Mouse (Mus musculus) cerebellum, postnatal 4 days (tissue): ENCODE measurements around the gene Inpp5f.
A peak's percentile ranks its signal among the peaks of the same experiment; 100 is the strongest.
"Not testable (repeated sequence)": the region's sequence is repeated elsewhere in the genome, so short reads cannot be mapped to it uniquely, and the experiment has no call there.

ENCODE experiments used
- DNase-seq, 2 experiments: peaks; one replicate each; pipeline ENCODE4 v3.0.0; 2022; ENCODE audit warnings: low spot score in 2 of 2, mixed read lengths in 1 of 2

Gene Inpp5f

GRCm38 (mm10) chr7:128664861-128665377, 53.8 kb downstream of the Inpp5f start:
- DNase-seq = no peak

- no peak for DNase-seq
Observed at GRCm38 (mm10) chr7:128667788-128668187, 56.7 kb downstream of the Inpp5f start.

GRCm38 (mm10) chr7:128668831-128669230, 57.7 kb downstream of the Inpp5f start:
- DNase-seq = no peak

GRCm38 (mm10) chr7:128671952-128672351, 60.8 kb downstream of the Inpp5f start:
- DNase-seq = no peak

- DNase-seq = peak in 1 of 2 experiments; percentile 29
Observed at GRCm38 (mm10) chr7:128672408-128673010, 61.4 kb downstream of the Inpp5f start.

GRCm38 (mm10) chr7:128678546-128678945, 67.4 kb downstream of the Inpp5f start:
- no peak for DNase-seq

DNA sequence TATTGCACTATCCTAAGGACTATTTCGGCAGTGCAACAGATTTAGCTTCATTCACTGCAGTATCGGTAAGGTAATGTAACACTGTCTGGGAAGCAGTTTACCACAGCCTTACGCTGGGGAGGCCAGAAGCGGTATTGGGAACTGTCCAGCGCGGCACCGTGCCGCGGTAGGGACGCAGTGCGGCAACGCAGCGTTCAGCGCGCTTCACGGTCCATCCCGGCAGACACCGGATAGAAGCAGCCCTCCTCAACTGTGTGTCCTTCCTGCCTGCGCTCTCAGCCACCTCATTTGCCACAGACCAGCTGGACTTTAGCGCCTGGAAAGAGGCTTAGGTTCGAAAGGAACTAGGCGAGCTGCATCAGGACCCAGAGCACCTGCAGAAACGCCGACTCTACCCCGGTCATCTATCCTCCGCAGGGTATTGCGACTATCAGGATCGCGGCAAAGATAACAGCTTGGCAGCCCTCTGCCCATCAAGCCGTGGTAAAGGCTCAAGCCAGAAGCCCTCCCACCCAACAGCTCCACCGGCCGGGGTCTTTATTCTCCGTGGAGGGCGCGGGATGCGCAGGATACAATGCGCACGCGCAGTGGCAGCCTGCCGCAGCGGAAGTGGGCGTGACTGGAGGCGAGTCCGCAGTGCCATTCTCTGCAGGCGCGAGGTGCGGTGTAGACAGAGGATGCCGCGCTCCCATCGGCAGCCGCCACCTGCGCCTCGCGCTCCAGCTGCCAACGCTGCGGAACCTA, 76.9 kb downstream of the Inpp5f start:
- DNase-seq = peak; percentile 64 to 82

GRCm38 (mm10) chr7:128689347-128689746, 78.2 kb downstream of the Inpp5f start:
- no peak for DNase-seq

DNA sequence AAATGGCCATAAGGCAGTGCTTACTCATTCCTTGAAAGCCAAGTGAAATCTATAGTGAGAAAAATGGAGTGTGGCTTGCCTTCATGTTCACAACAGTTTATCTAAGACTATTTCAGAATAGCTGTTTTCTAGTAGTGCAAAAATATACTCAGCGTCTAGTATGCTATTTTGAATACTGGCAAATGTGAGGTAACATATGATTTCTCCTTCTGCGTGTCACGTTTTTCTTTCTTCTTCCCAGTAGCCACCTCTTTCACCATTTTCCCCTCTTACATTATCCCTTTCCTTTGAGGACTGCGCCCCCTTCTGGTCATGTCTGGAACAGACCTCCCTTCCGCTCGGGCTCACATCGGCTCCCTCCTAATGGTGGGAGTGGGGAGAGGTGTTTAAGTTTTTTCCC, 78.9 kb downstream of the Inpp5f start:
- peak; percentile 95 to 98 for DNase-seq

- no peak for DNase-seq
Observed at GRCm38 (mm10) chr7:128690796-128691195, 79.7 kb downstream of the Inpp5f start.

- no peak for DNase-seq
Observed at GRCm38 (mm10) chr7:128692163-128692562, 81.0 kb downstream of the Inpp5f start.

- DNase-seq = no peak
Observed at GRCm38 (mm10) chr7:128694848-128695247, 83.7 kb downstream of the Inpp5f start.

DNA sequence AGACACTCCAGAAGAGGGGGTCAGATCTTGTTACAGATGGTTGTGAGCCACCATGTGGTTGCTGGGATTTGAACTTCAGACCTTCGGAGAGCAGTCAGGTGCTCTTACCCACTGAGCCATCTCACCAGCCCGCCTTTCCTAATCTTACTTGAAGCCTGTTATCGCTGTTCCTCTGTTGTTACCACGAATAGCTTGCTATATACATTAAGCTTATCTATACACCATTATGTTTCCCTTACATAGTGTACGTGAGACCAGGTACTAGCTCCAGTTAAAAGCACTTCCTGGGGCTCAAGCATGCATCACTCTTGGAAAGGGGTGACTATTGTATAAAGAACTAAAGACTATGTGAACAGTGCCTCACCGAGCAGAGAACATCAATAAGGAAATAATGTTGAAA, 88.8 kb downstream of the Inpp5f start:
- DNase-seq = not testable (repeated sequence)

- peak; percentile 60 to 78 for DNase-seq
Observed at GRCm38 (mm10) chr7:128705735-128706134, 94.6 kb downstream of the Inpp5f start.

DNA sequence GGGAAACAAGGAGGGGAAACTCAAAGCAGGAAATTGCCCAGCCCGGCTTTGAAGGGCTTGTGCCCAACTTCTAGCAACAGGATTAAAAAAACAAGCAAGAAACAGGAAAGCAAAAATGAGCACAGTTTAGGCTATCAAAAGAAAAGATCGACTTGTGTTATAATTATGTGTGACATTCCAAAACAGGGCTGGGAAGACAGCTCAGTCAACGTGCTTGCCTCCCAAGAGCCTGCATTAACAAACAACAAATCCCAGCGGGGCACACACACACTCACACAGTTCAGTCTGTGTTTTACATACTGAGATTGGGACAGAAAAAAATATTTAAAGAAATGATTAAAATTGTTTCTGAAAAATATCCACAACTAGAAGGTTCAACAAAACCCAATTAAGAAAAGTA, 106.9 kb downstream of the Inpp5f start:
- DNase-seq = no peak

- DNase-seq = peak; percentile 34 to 61
Observed at GRCm38 (mm10) chr7:128724761-128725160, 113.6 kb downstream of the Inpp5f start.

GRCm38 (mm10) chr7:128725189-128725588, 114.1 kb downstream of the Inpp5f start:
- no peak for DNase-seq

- DNase-seq = no peak
Observed at GRCm38 (mm10) chr7:128726999-128727398, 115.9 kb downstream of the Inpp5f start.

DNA sequence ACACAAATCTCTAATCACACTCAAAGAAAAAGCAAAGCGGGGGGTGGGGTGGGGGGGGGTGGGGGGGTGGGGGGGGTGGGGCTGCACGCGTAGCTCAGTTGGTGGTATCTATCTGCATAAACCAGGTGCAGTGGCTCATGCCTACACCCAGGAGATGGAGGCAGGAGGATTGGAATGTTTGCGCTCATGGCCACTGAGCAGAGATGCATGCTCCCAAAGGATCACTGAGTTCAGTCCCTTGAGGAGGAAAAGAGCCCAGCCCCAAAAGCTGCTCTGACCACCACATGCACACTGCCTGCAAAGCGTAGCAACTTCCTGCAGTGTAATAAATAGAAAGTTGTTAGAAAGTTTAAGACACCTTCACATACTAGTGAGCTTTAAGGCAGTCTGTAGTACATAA, 116.6 kb downstream of the Inpp5f start:
- DNase-seq = no peak

GRCm38 (mm10) chr7:128728738-128729137, 117.6 kb downstream of the Inpp5f start:
- no peak for DNase-seq

DNA sequence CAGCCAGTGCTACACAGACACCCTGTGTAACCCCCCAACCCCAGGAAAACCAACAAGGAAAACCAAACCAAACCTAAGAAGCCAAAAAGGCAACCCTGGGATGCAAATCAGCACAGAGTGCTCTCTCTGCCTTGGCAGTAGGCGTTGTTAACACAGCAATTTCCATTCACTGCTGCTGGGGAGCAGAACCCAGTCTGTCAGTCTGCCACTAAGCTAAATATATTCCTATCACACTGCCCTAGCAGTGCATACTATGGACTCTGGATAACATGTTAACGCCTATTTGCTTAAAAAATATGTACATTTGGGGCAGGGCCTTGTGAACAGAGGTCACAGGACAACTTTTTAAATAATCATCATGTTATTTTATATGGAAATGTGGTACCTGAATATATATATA, 120.5 kb downstream of the Inpp5f start:
- no peak for DNase-seq

GRCm38 (mm10) chr7:128738041-128738440, 126.9 kb downstream of the Inpp5f start:
- no peak for DNase-seq

GRCm38 (mm10) chr7:128739116-128739461, 128.0 kb downstream of the Inpp5f start:
- DNase-seq = no peak
